Mouse (Mus musculus) MEL (cell line): ENCODE results near the gene Rps28. TPM values are rescaled to one million over a fixed set of nuclear protein-coding genes. Genes with fewer than 3 reads are reported as not detected.

Experiments used
- DNase-seq: peaks from one replicate; pipeline ENCODE4 v3.0.0; 2011; ENCODE audit warnings: low read depth, low spot score
- H3K27ac ChIP-seq: 2 replicates; pipeline ENCODE4 v1.5.1; 2012; ENCODE audit warnings: low read depth, mild to moderate bottlenecking, control low read depth, low read length, moderate library complexity; ENCODE audit not compliant: control insufficient read depth
- H3K27me3 ChIP-seq, 2 experiments: fragments of 150-350 bp in 1 of 2; sonication (generic) in 1 of 2; 2 replicates each; pipeline ENCODE4 v1.6.1; 2012; ENCODE audit warnings: low read length in 2 of 2, mild to moderate bottlenecking in 2 of 2, improper control_type of control experiment in 1 of 2, moderate library complexity in 1 of 2; ENCODE audit not compliant: insufficient read depth in 2 of 2, control insufficient read depth in 1 of 2
- H3K36me3 ChIP-seq, 2 experiments: 2 replicates each; pipeline ENCODE4 v1.6.1; 2012 to 2014; ENCODE audit warnings: low read length in 2 of 2, improper control_type of control experiment in 1 of 2, inconsistent platforms in 1 of 2, mild to moderate bottlenecking in 1 of 2; ENCODE audit not compliant: insufficient read depth in 2 of 2, control insufficient read depth in 1 of 2
- H3K4me1 ChIP-seq, 2 experiments: fragments of 150-350 bp in 1 of 2; sonication (generic) in 1 of 2; 2 replicates each; pipeline ENCODE4 v1.6.1; 2012; ENCODE audit warnings: low read length in 2 of 2, improper control_type of control experiment in 1 of 2, mild to moderate bottlenecking in 1 of 2; ENCODE audit not compliant: insufficient read depth in 2 of 2, control insufficient read depth in 1 of 2
- H3K4me3 ChIP-seq, 2 experiments: fragments of 150-350 bp in 1 of 2; sonication (generic) in 1 of 2; 2 replicates each; pipeline ENCODE4 v1.5.1; 2012; ENCODE audit warnings: low read depth in 2 of 2, low read length in 2 of 2, mild to moderate bottlenecking in 2 of 2, moderate library complexity in 2 of 2, control low read depth in 1 of 2, improper control_type of control experiment in 1 of 2; ENCODE audit not compliant: control insufficient read depth in 1 of 2, insufficient read depth in 1 of 2
- H3K79me2 ChIP-seq: 2 replicates; pipeline ENCODE4 v1.6.1; 2012; ENCODE audit warnings: mild to moderate bottlenecking, low read length, moderate library complexity; ENCODE audit not compliant: control insufficient read depth, poor library complexity, insufficient read depth
- H3K9ac ChIP-seq: 2 replicates; pipeline ENCODE4 v1.6.1; 2012; ENCODE audit warnings: low read depth, mild to moderate bottlenecking, control low read depth, low read length, moderate library complexity; ENCODE audit not compliant: control insufficient read depth, poor library complexity, severe bottlenecking
- H3K9me3 ChIP-seq: fragments of 150-350 bp; sonication (generic); replicated peaks from 2 replicates; pipeline ENCODE4 v1.6.1; 2012; ENCODE audit warnings: mild to moderate bottlenecking, low read length, improper control_type of control experiment, moderate library complexity; ENCODE audit not compliant: insufficient read depth
- CTCF ChIP-seq, 3 experiments: IDR thresholded peaks in 2 of 3; conservative IDR thresholded peaks in 1 of 3; 2 replicates each; pipeline ENCODE4 v1.5.1; 2011 to 2012; ENCODE audit warnings: low read length in 3 of 3, low read depth in 2 of 3, mild to moderate bottlenecking in 2 of 3, improper control_type of control experiment in 1 of 3, inconsistent platforms in 1 of 3, mixed read lengths in 1 of 3, moderate library complexity in 1 of 3; ENCODE audit not compliant: control insufficient read depth in 1 of 3, insufficient read depth in 1 of 3, poor library complexity in 1 of 3, severe bottlenecking in 1 of 3
- EP300 ChIP-seq, 2 experiments: IDR thresholded peaks; 2 replicates each; pipeline ENCODE4 v1.6.1; 2011; ENCODE audit warnings: improper control_type of control experiment in 2 of 2, low read length in 2 of 2, low read depth in 1 of 2, mild to moderate bottlenecking in 1 of 2
- GATA1 ChIP-seq: IDR thresholded peaks from 2 replicates; pipeline ENCODE4 v1.6.1; 2011; ENCODE audit warnings: low read depth, low read length, improper control_type of control experiment
- MYC ChIP-seq: IDR thresholded peaks from 2 replicates; pipeline ENCODE4 v1.6.1; 2011; ENCODE audit warnings: low read depth, mild to moderate bottlenecking, low read length, improper control_type of control experiment, moderate library complexity
- POLR2A ChIP-seq, 2 experiments: IDR thresholded peaks; 2 replicates each; pipeline ENCODE4 v1.6.1; 2011 to 2012; ENCODE audit warnings: low read length in 2 of 2, mild to moderate bottlenecking in 2 of 2, control low read depth in 1 of 2, improper control_type of control experiment in 1 of 2, low read depth in 1 of 2, moderate library complexity in 1 of 2; ENCODE audit not compliant: control insufficient read depth in 1 of 2, insufficient read depth in 1 of 2, poor library complexity in 1 of 2
- RAD21 ChIP-seq: IDR thresholded peaks from 2 replicates; pipeline ENCODE4 v1.6.1; 2011; ENCODE audit warnings: mild to moderate bottlenecking, low read depth, low read length, improper control_type of control experiment
- SMC3 ChIP-seq: IDR thresholded peaks from 2 replicates; pipeline ENCODE4 v1.6.1; 2011; ENCODE audit warnings: low read depth, low read length, improper control_type of control experiment
- TAL1 ChIP-seq: IDR thresholded peaks from 2 replicates; pipeline ENCODE4 v1.6.1; 2012; ENCODE audit warnings: mild to moderate bottlenecking, inconsistent platforms, low read length, moderate library complexity, mixed read lengths
- UBTF ChIP-seq: IDR thresholded peaks from 2 replicates; pipeline ENCODE4 v1.6.1; 2012; ENCODE audit warnings: low read depth, mild to moderate bottlenecking, inconsistent platforms, low read length, improper control_type of control experiment, moderate library complexity, borderline replicate concordance; ENCODE audit not compliant: insufficient read depth
- USF1 ChIP-seq: IDR thresholded peaks from 2 replicates; pipeline ENCODE4 v1.6.1; 2014; ENCODE audit warnings: low read depth, mild to moderate bottlenecking, inconsistent platforms, low read length, improper control_type of control experiment, moderate library complexity
- USF2 ChIP-seq, 2 experiments: IDR thresholded peaks; 2 replicates each; pipeline ENCODE4 v1.6.1; 2011 to 2012; ENCODE audit warnings: improper control_type of control experiment in 2 of 2, low read length in 2 of 2, borderline replicate concordance in 1 of 2, inconsistent platforms in 1 of 2, low read depth in 1 of 2, mild to moderate bottlenecking in 1 of 2; ENCODE audit not compliant: insufficient read depth in 1 of 2
- ZC3H11A ChIP-seq: IDR thresholded peaks from 2 replicates; pipeline ENCODE4 v1.6.1; 2012; ENCODE audit warnings: low read depth, mild to moderate bottlenecking, inconsistent platforms, low read length, improper control_type of control experiment
- polyA plus RNA-seq, 2 experiments: library from polyadenylated mRNA; stranded (reverse) in 1 of 2; unstranded in 1 of 2; fragments of >175 nt in 1 of 2; fragments of >200 nt in 1 of 2; gene quantifications; 2 replicates each; pipeline versions ENCODE4 v1.2.1 to v1.2.4; 2012; ENCODE audit warnings: low replicate concordance in 2 of 2, low read depth in 1 of 2; ENCODE audit not compliant: insufficient read length in 2 of 2, insufficient read depth in 1 of 2, missing spikeins in 1 of 2
- total RNA-seq: library from RNA; depleted of rRNA; stranded (reverse); fragments of 300-350 nt; gene quantifications from 2 replicates; pipeline ENCODE4 v1.2.3, GENCODE M21; 2012

The Rps28 gene
- total and polyA plus RNA-seq, 3 experiments: 994 to 3,556 (median 2,154) TPM

GRCm38 (mm10) chr17:33799277-33799676, 25.1 kb downstream of the Rps28 start:
- Histone ChIP-seq H3K9me3 (no peaks in the 10 kb centered on the region), H3K36me3 (no peaks in the 10 kb centered on the region), H3K4me3 (no peak overlapping the region), H3K4me1 (0 out of 4 replicates have a peak, but pooled peaks cover 0 to 1% of the 10 kb centered on the region in 2 experiments), H3K9ac (no peak overlapping the region), H3K27me3 (no peaks in the 10 kb centered on the region), H3K79me2 (no peaks in the 10 kb centered on the region), H3K27ac (no peak overlapping the region)
- TF ChIP-seq SMC3: no peak
- no peak for TF ChIP-seq TAL1
- no peak for TF ChIP-seq USF1
- TF ChIP-seq POLR2A (IDR thresholded peaks at IDR 0.05; ENCODE audit: control insufficient read depth in 1 of 2, insufficient read depth in 1 of 2, low read depth in 1 of 2, low read length in 2 of 2, poor library complexity in 1 of 2): no peak
- TF ChIP-seq USF2 (IDR thresholded peaks at IDR 0.05; ENCODE audit: borderline replicate concordance in 1 of 2, insufficient read depth in 1 of 2, low read depth in 1 of 2, low read length in 2 of 2): no peak
- no peak for TF ChIP-seq EP300 (IDR thresholded peaks at IDR 0.05; ENCODE audit: low read depth in 1 of 2, low read length in 2 of 2)
- TF ChIP-seq ZC3H11A: no peak
- DNase-seq: no peak

GRCm38 (mm10) chr17:33798306-33798705, 26.1 kb downstream of the Rps28 start:
- TF ChIP-seq RAD21: peak; percentile 52
- no peak for TF ChIP-seq MYC
- TF ChIP-seq ZC3H11A: peak; percentile 21; the same call in 1 of the 2 replicates
- peak; percentile 48 for TF ChIP-seq SMC3
- peak in 2 of 3 experiments; percentile 16 to 38; a peak in 3 of 6 replicates for TF ChIP-seq CTCF (IDR thresholded peaks at IDR 0.05 in 2 of 3, conservative IDR thresholded peaks at IDR 0.05 in 1 of 3; ENCODE audit: control insufficient read depth in 1 of 3, insufficient read depth in 1 of 3, low read depth in 2 of 3, low read length in 3 of 3, poor library complexity in 1 of 3, severe bottlenecking in 1 of 3)
- no peaks in the 10 kb centered on the region for H3K9me3 ChIP-seq
- no peak overlapping the region for H3K4me3 ChIP-seq
- H3K79me2 ChIP-seq: no peaks in the 10 kb centered on the region
- no peaks in the 10 kb centered on the region; a peak in 1 of 4 replicates for H3K4me1 ChIP-seq
- H3K9ac ChIP-seq: no peak overlapping the region
- H3K27me3 ChIP-seq: no peaks in the 10 kb centered on the region
- no peak for DNase-seq
- no peak overlapping the region for H3K27ac ChIP-seq
- no peaks in the 10 kb centered on the region for H3K36me3 ChIP-seq

DNA sequence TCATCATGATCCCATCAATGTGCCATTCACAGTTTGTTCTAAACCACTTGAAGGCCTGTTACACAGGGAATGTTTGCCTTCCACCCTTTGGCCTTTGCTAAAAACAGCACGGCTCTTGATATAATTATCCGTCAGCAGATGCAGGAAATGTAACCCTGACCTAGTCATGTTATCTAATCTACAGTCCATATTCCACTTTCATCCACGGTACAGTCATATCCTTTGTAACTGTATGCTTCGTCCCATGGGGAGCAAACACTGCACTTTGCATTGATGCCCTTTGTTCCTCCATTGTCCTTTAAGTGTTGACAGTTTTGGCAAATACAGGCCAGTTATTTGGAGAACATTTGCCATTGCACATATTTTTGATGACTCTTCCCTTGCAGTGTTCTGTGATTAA, 35.6 kb downstream of the Rps28 start:
- DNase-seq: no peak
- H3K9ac ChIP-seq: no peak overlapping the region
- no peaks in the 10 kb centered on the region for H3K9me3 ChIP-seq
- no peak overlapping the region for H3K4me3 ChIP-seq
- TF ChIP-seq UBTF: no peak
- TF ChIP-seq GATA1: peak; percentile 49
- H3K4me1 ChIP-seq: peaks cover 0 to 12% of the 10 kb centered on the region in 2 experiments; a peak in 2 of 4 replicates
- H3K79me2 ChIP-seq: no peaks in the 10 kb centered on the region
- H3K27ac ChIP-seq: no peak overlapping the region
- H3K36me3 ChIP-seq: peaks cover 0 to 4% of the 10 kb centered on the region in 2 experiments; a peak in 2 of 4 replicates
- no peaks in the 10 kb centered on the region; a peak in 1 of 4 replicates for H3K27me3 ChIP-seq
